Mouse (Mus musculus): ENCODE data around the gene Atp6v0a1. TPM values are rescaled to one million over a fixed set of nuclear protein-coding genes. Genes with fewer than 3 reads are reported as not detected.

The Atp6v0a1 gene
- polyA plus RNA-seq, 1 experiment: 39.7 TPM

DNA sequence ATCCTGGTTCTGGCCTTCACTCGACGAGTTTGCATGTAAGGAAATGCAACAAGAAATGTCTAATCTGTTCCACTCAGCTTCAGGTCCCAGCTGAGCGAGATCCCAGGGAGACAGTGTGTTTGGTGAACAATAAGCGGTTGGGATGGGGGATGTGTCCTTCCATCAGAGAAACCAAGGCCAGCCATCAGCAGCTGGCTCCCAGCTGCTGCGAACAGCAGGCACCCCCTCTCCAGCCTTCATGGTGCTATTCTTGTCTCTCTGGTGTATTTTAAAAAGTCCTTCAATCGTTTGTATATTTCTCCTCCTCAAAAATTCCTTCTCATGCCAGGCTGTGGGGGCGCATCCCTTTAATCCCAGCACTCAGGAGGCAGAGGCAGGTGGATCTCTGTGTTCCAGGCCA is 34.0 kb upstream of the Atp6v0a1 start:
- Histone ChIP-seq H3K4me1 (replicated peaks; ENCODE audit: control insufficient read depth, insufficient read depth, low read length) (peaks cover 3% of the 10 kb centered on the region), H3K36me3 (ENCODE audit: control insufficient read depth, insufficient read depth, low read length) (no peaks in the 10 kb centered on the region), H3K4me3 (ENCODE audit: control insufficient read depth, insufficient read depth, low read length) (no peak overlapping the region), H3K27me3 (ENCODE audit: control insufficient read depth, insufficient read depth, low read length) (peaks cover 4% of the 10 kb centered on the region; the same call in 1 of the 2 replicates), H3K27ac (ENCODE audit: control insufficient read depth, insufficient read depth, low read length) (no peak overlapping the region)
- no peak for DNase-seq
- 87% methylated on average over 7 of the region's 7 CpGs for WGBS
- TF ChIP-seq CTCF (IDR thresholded peaks at IDR 0.05; ENCODE audit: borderline replicate concordance, control insufficient read depth, extremely low read depth, insufficient read depth, low read length, poor library complexity) (no peak), POLR2A (IDR thresholded peaks at IDR 0.05; ENCODE audit: control insufficient read depth, extremely low read depth, insufficient read depth, low read length, poor library complexity) (no peak)

DNA sequence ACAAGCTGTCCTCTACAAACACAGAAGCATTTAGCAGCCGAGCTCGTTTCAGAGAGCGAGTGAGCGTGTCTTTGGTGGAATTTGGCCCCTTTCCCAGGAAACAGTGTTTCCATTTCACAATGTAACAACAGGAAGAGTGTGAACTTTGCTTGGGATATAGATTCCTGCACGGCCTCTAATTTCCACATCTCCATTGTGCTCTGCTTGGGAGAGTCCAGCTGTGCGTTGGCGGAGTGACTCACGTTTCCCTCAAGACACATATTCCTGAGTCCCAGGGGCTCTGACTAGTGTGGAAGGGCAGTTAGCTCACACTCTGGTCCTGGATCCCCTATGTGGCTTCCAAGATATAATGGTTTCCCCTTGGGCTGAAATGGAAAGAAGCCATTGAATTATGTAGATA is 29.4 kb upstream of the Atp6v0a1 start:
- Histone ChIP-seq H3K27me3 (ENCODE audit: control insufficient read depth, insufficient read depth, low read length) (no peaks in the 10 kb centered on the region), H3K4me1 (replicated peaks; ENCODE audit: control insufficient read depth, insufficient read depth, low read length) (peaks cover 4% of the 10 kb centered on the region), H3K27ac (ENCODE audit: control insufficient read depth, insufficient read depth, low read length) (no peak overlapping the region), H3K4me3 (ENCODE audit: control insufficient read depth, insufficient read depth, low read length) (no peak overlapping the region), H3K36me3 (ENCODE audit: control insufficient read depth, insufficient read depth, low read length) (no peaks in the 10 kb centered on the region)
- 90% methylated on average over 8 of the region's 8 CpGs for WGBS
- no peak for DNase-seq
- TF ChIP-seq POLR2A (IDR thresholded peaks at IDR 0.05; ENCODE audit: control insufficient read depth, extremely low read depth, insufficient read depth, low read length, poor library complexity) (no peak), CTCF (IDR thresholded peaks at IDR 0.05; ENCODE audit: borderline replicate concordance, control insufficient read depth, extremely low read depth, insufficient read depth, low read length, poor library complexity) (no peak)

GRCm38 (mm10) chr11:100980438-100980837 is 28.8 kb upstream of the Atp6v0a1 start:
- no peak overlapping the region for H3K27ac ChIP-seq (ENCODE audit: control insufficient read depth, insufficient read depth, low read length)
- peaks cover 4% of the 10 kb centered on the region for H3K4me1 ChIP-seq (replicated peaks; ENCODE audit: control insufficient read depth, insufficient read depth, low read length)
- no peaks in the 10 kb centered on the region for H3K27me3 ChIP-seq (ENCODE audit: control insufficient read depth, insufficient read depth, low read length)
- H3K36me3 ChIP-seq (ENCODE audit: control insufficient read depth, insufficient read depth, low read length): no peaks in the 10 kb centered on the region
- no peak for TF ChIP-seq POLR2A (IDR thresholded peaks at IDR 0.05; ENCODE audit: control insufficient read depth, extremely low read depth, insufficient read depth, low read length, poor library complexity)
- no peak for TF ChIP-seq CTCF (IDR thresholded peaks at IDR 0.05; ENCODE audit: borderline replicate concordance, control insufficient read depth, extremely low read depth, insufficient read depth, low read length, poor library complexity)
- WGBS: 87% methylated on average over 1 of the region's 1 CpGs
- no peak for DNase-seq
- H3K4me3 ChIP-seq (ENCODE audit: control insufficient read depth, insufficient read depth, low read length): no peak overlapping the region

DNA sequence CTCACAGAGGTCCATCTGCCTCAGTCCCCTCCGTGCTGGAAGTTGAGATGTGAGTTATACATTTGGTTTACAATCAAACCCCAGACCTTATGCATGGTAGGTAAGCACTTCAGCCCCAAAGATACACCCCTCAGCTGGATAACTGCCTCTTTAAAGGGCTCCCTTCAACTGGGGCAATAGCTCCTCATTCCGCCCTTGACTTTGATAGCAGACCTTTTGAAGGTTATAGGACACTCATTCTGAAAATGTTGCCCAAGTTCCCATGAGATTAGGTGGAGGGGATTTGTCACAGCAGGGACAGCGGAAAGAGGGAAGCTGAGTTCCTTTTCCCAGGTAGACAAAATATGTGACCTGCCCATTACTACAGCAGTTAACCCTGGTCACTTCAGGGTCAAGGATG is 28.0 kb upstream of the Atp6v0a1 start:
- TF ChIP-seq POLR2A (IDR thresholded peaks at IDR 0.05; ENCODE audit: control insufficient read depth, extremely low read depth, insufficient read depth, low read length, poor library complexity) (no peak), CTCF (IDR thresholded peaks at IDR 0.05; ENCODE audit: borderline replicate concordance, control insufficient read depth, extremely low read depth, insufficient read depth, low read length, poor library complexity) (no peak)
- no peak overlapping the region for H3K4me3 ChIP-seq (ENCODE audit: control insufficient read depth, insufficient read depth, low read length)
- H3K27me3 ChIP-seq (ENCODE audit: control insufficient read depth, insufficient read depth, low read length): no peaks in the 10 kb centered on the region
- 92% methylated on average over 3 of the region's 3 CpGs for WGBS
- peaks cover 4% of the 10 kb centered on the region for H3K4me1 ChIP-seq (replicated peaks; ENCODE audit: control insufficient read depth, insufficient read depth, low read length)
- H3K36me3 ChIP-seq (ENCODE audit: control insufficient read depth, insufficient read depth, low read length): no peaks in the 10 kb centered on the region
- no peak for DNase-seq
- no peak overlapping the region for H3K27ac ChIP-seq (ENCODE audit: control insufficient read depth, insufficient read depth, low read length)

- no peak for DNase-seq
- no peak for TF ChIP-seq CTCF (IDR thresholded peaks at IDR 0.05; ENCODE audit: borderline replicate concordance, control insufficient read depth, extremely low read depth, insufficient read depth, low read length, poor library complexity)
- TF ChIP-seq POLR2A (IDR thresholded peaks at IDR 0.05; ENCODE audit: control insufficient read depth, extremely low read depth, insufficient read depth, low read length, poor library complexity): no peak
- Histone ChIP-seq H3K4me1 (replicated peaks; ENCODE audit: control insufficient read depth, insufficient read depth, low read length) (peaks cover 4% of the 10 kb centered on the region), H3K27me3 (ENCODE audit: control insufficient read depth, insufficient read depth, low read length) (no peaks in the 10 kb centered on the region), H3K27ac (ENCODE audit: control insufficient read depth, insufficient read depth, low read length) (no peak overlapping the region), H3K4me3 (ENCODE audit: control insufficient read depth, insufficient read depth, low read length) (no peak overlapping the region), H3K36me3 (ENCODE audit: control insufficient read depth, insufficient read depth, low read length) (no peaks in the 10 kb centered on the region)
- 76% methylated on average over 8 of the region's 8 CpGs for WGBS
Observed at GRCm38 (mm10) chr11:100982087-100982486, 27.2 kb upstream of the Atp6v0a1 start.

DNA sequence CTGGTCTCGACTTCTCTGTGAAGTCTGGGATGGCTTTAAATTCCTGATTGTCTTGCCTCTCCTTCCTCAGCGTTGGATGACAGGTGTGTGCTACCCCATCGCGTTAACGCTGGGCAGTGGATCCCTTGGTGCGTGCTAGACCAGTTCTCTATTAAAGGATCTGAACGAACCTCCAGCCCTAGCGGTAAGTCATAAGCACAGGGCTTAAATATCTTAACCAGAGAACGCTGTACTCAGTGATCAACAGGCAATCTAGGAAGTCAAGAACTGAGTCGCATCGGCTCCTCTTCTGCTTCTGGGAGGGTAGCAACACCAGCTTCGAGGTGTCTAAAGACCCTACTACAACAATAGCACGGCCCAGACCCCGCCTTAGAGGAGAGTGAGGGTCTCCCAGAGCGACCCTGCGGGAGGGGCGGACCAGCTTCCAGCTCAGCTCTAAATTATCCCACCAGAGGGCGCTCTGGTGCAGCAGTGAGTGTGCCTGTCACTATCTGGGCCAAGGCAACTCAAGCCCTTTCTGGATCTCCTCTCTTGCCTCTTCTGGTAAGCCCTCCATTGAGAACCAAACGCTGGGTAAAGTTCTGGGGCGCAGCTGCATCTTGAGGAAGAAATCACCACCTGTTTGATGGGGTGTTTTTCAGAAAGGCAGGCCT is 26.0 kb upstream of the Atp6v0a1 start:
- Histone ChIP-seq H3K27ac (ENCODE audit: control insufficient read depth, insufficient read depth, low read length) (no peak overlapping the region), H3K4me1 (replicated peaks; ENCODE audit: control insufficient read depth, insufficient read depth, low read length) (peaks cover 4% of the 10 kb centered on the region), H3K4me3 (ENCODE audit: control insufficient read depth, insufficient read depth, low read length) (no peak overlapping the region), H3K36me3 (ENCODE audit: control insufficient read depth, insufficient read depth, low read length) (no peaks in the 10 kb centered on the region), H3K27me3 (ENCODE audit: control insufficient read depth, insufficient read depth, low read length) (no peaks in the 10 kb centered on the region)
- TF ChIP-seq CTCF (IDR thresholded peaks at IDR 0.05; ENCODE audit: borderline replicate concordance, control insufficient read depth, extremely low read depth, insufficient read depth, low read length, poor library complexity): peak; percentile 93
- no peak for TF ChIP-seq POLR2A (IDR thresholded peaks at IDR 0.05; ENCODE audit: control insufficient read depth, extremely low read depth, insufficient read depth, low read length, poor library complexity)
- WGBS: 3% methylated on average over 20 of the region's 20 CpGs
- DNase-seq: peak; percentile 83

- Histone ChIP-seq H3K4me1 (replicated peaks; ENCODE audit: control insufficient read depth, insufficient read depth, low read length) (peaks cover 4% of the 10 kb centered on the region), H3K4me3 (ENCODE audit: control insufficient read depth, insufficient read depth, low read length) (no peak overlapping the region), H3K27me3 (ENCODE audit: control insufficient read depth, insufficient read depth, low read length) (no peaks in the 10 kb centered on the region), H3K36me3 (ENCODE audit: control insufficient read depth, insufficient read depth, low read length) (no peaks in the 10 kb centered on the region), H3K27ac (ENCODE audit: control insufficient read depth, insufficient read depth, low read length) (no peak overlapping the region)
- WGBS: 72% methylated on average over 7 of the region's 7 CpGs
- DNase-seq: no peak
- TF ChIP-seq CTCF (IDR thresholded peaks at IDR 0.05; ENCODE audit: borderline replicate concordance, control insufficient read depth, extremely low read depth, insufficient read depth, low read length, poor library complexity): no peak
- TF ChIP-seq POLR2A (IDR thresholded peaks at IDR 0.05; ENCODE audit: control insufficient read depth, extremely low read depth, insufficient read depth, low read length, poor library complexity): no peak
Observed at GRCm38 (mm10) chr11:100983778-100984131, 25.5 kb upstream of the Atp6v0a1 start.
